Mouse (Mus musculus): Measurements from ENCODE around the gene Morn5. TPM values are rescaled to one million over a fixed set of nuclear protein-coding genes. Genes with fewer than 3 reads are reported as not detected.

Gene Morn5
- total and polyA plus RNA-seq, 3 experiments: 0.81 to 1.3 TPM; not detected in 1

GRCm38 (mm10) chr2:36011331-36011825, 37.9 kb upstream of the Morn5 start:
- Histone ChIP-seq H3K9me3 (replicated peaks; ENCODE audit: insufficient read depth, low read length) (no peaks in the 10 kb centered on the region), H3K27ac (ENCODE audit: control insufficient read depth, low read depth, low read length) (no peak overlapping the region), H3K9ac (ENCODE audit: control insufficient read depth, low read depth, low read length, poor library complexity, severe bottlenecking) (no peak overlapping the region), H3K4me3 (ENCODE audit: control insufficient read depth in 1 of 2, insufficient read depth in 1 of 2, low read depth in 2 of 2, low read length in 2 of 2) (no peak overlapping the region), H3K79me2 (ENCODE audit: control insufficient read depth, insufficient read depth, low read length, poor library complexity) (no peaks in the 10 kb centered on the region), H3K27me3 (ENCODE audit: control insufficient read depth in 1 of 2, insufficient read depth in 2 of 2, low read length in 2 of 2) (0 out of 4 replicates have a peak, but pooled peaks cover 0 to 1% of the 10 kb centered on the region in 2 experiments), H3K4me1 (ENCODE audit: control insufficient read depth in 1 of 2, insufficient read depth in 2 of 2, low read length in 2 of 2) (no peaks in the 10 kb centered on the region), H3K36me3 (ENCODE audit: control insufficient read depth in 1 of 2, insufficient read depth in 2 of 2, low read length in 2 of 2) (no peaks in the 10 kb centered on the region)
- no peak for TF ChIP-seq SMC3 (IDR thresholded peaks at IDR 0.05; ENCODE audit: low read depth, low read length)
- TF ChIP-seq USF2 (IDR thresholded peaks at IDR 0.05; ENCODE audit: borderline replicate concordance in 1 of 2, insufficient read depth in 1 of 2, low read depth in 1 of 2, low read length in 2 of 2): no peak
- TF ChIP-seq ZC3H11A (IDR thresholded peaks at IDR 0.05; ENCODE audit: low read depth, low read length): no peak
- no peak for TF ChIP-seq ZNF384 (IDR thresholded peaks at IDR 0.05; ENCODE audit: low read depth, low read length)
- no peak for TF ChIP-seq GABPA (IDR thresholded peaks at IDR 0.05; ENCODE audit: low read depth, low read length)
- no peak for TF ChIP-seq RCOR1 (IDR thresholded peaks at IDR 0.05; ENCODE audit: low read depth, low read length)
- no peak for TF ChIP-seq JUND (IDR thresholded peaks at IDR 0.05; ENCODE audit: low read depth, low read length)
- no peak for TF ChIP-seq ZKSCAN1 (IDR thresholded peaks at IDR 0.05; ENCODE audit: low read depth, low read length)
- no peak for TF ChIP-seq BHLHE40 (IDR thresholded peaks at IDR 0.05; ENCODE audit: borderline replicate concordance, low read depth, low read length)
- no peak for TF ChIP-seq MEF2A (IDR thresholded peaks at IDR 0.05; ENCODE audit: extremely low read depth, insufficient replicate concordance, low read depth, low read length, poor library complexity, severe bottlenecking)
- no peak for DNase-seq (ENCODE audit: low read depth, low spot score)

- no peak for DNase-seq (ENCODE audit: low read depth, low spot score)
- no peak overlapping the region for H3K4me3 ChIP-seq (ENCODE audit: control insufficient read depth in 1 of 2, insufficient read depth in 1 of 2, low read depth in 2 of 2, low read length in 2 of 2)
- 0 out of 4 replicates have a peak, but pooled peaks cover 0 to 1% of the 10 kb centered on the region in 2 experiments for H3K27me3 ChIP-seq (ENCODE audit: control insufficient read depth in 1 of 2, insufficient read depth in 2 of 2, low read length in 2 of 2)
- no peaks in the 10 kb centered on the region for H3K9me3 ChIP-seq (replicated peaks; ENCODE audit: insufficient read depth, low read length)
- TF ChIP-seq GABPA (IDR thresholded peaks at IDR 0.05; ENCODE audit: low read depth, low read length): no peak
- no peak for TF ChIP-seq E2F4 (IDR thresholded peaks at IDR 0.05; ENCODE audit: borderline replicate concordance, low read depth, low read length)
- no peak for TF ChIP-seq SIN3A (IDR thresholded peaks at IDR 0.05; ENCODE audit: low read length)
- TF ChIP-seq MYB (IDR thresholded peaks at IDR 0.05; ENCODE audit: low read depth, low read length): no peak
- TF ChIP-seq MXI1 (IDR thresholded peaks at IDR 0.05; ENCODE audit: low read depth, low read length): no peak
- no peak for TF ChIP-seq TAL1 (IDR thresholded peaks at IDR 0.05; ENCODE audit: low read length)
- no peak for TF ChIP-seq RCOR1 (IDR thresholded peaks at IDR 0.05; ENCODE audit: low read depth, low read length)
- TF ChIP-seq UBTF (IDR thresholded peaks at IDR 0.05; ENCODE audit: borderline replicate concordance, insufficient read depth, low read depth, low read length): no peak
- TF ChIP-seq MAZ (IDR thresholded peaks at IDR 0.05; ENCODE audit: low read depth, low read length): no peak
- no peak for TF ChIP-seq ETS1 (IDR thresholded peaks at IDR 0.05; ENCODE audit: low read depth, low read length)
- no peak for TF ChIP-seq POLR2A (IDR thresholded peaks at IDR 0.05; ENCODE audit: control insufficient read depth in 1 of 2, insufficient read depth in 1 of 2, low read depth in 1 of 2, low read length in 2 of 2, poor library complexity in 1 of 2)
- no peaks in the 10 kb centered on the region for H3K79me2 ChIP-seq (ENCODE audit: control insufficient read depth, insufficient read depth, low read length, poor library complexity)
- no peaks in the 10 kb centered on the region for H3K4me1 ChIP-seq (ENCODE audit: control insufficient read depth in 1 of 2, insufficient read depth in 2 of 2, low read length in 2 of 2)
- no peak overlapping the region for H3K27ac ChIP-seq (ENCODE audit: control insufficient read depth, low read depth, low read length)
- no peak overlapping the region for H3K9ac ChIP-seq (ENCODE audit: control insufficient read depth, low read depth, low read length, poor library complexity, severe bottlenecking)
- H3K36me3 ChIP-seq (ENCODE audit: control insufficient read depth in 1 of 2, insufficient read depth in 2 of 2, low read length in 2 of 2): no peaks in the 10 kb centered on the region
Measured at GRCm38 (mm10) chr2:36013010-36013409, 36.2 kb upstream of the Morn5 start.
